Mouse (Mus musculus) fat pad, adult 2 months (tissue): Measurements from ENCODE around the gene Taf9b.
"Not testable (repeated sequence)": the region's sequence is repeated elsewhere in the genome, so short reads cannot be mapped to it uniquely, and the experiment has no call there.

Source experiments
- DNase-seq: peaks from one replicate; pipeline ENCODE4 v3.0.0-alpha.2; 2011; ENCODE audit warnings: low read depth, low spot score; ENCODE audit errors: extremely low read depth

The Taf9b gene

DNA sequence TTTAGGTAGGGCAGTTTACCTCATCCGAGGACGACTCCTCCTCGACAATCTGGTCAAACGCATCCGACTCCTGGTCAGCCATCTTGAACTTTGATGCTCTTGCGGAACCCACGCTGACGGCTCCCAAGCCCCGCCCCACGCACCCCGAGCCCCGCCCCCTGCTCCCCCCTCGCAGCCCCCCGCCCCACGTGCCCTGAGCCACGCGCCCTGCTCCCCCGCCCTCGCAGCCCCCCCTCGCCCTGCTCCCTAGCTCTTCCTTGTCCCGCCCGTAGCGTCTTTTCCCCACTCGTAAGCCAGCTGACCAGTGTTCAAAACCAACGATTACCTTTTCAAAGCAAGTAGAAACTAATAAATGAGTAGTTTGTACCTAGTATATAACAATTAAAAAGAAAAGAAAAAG, at the start of gene Taf9b:
Taf9b (minus strand) TSS at position 101 of the 400 bp plus-strand sequence.
- DNase-seq: no peak

DNA sequence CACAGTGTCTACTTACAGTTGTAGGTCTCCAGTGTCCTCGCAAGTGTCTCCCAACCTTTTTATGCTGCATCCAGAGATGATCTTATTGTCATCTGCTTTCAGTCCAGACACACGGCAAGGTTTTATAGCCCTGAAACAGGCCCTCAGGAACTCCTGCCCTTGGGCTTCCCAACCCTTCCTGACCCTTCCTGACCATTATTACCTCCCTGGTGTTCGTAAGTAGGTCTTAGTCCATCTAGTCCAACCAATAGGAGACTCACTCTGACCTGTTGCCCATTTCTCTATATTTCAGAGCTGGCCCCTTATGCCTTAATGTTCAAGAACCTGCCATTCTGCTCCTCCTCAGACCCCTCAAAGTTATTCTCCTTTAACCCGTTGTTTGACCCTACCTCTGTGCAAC, 34.3 kb upstream of the Taf9b start, which contains the start of gene Fnd3c2:
Fnd3c2 (minus strand) TSS at position 101 of the 400 bp plus-strand sequence.
- DNase-seq: no peak

DNA sequence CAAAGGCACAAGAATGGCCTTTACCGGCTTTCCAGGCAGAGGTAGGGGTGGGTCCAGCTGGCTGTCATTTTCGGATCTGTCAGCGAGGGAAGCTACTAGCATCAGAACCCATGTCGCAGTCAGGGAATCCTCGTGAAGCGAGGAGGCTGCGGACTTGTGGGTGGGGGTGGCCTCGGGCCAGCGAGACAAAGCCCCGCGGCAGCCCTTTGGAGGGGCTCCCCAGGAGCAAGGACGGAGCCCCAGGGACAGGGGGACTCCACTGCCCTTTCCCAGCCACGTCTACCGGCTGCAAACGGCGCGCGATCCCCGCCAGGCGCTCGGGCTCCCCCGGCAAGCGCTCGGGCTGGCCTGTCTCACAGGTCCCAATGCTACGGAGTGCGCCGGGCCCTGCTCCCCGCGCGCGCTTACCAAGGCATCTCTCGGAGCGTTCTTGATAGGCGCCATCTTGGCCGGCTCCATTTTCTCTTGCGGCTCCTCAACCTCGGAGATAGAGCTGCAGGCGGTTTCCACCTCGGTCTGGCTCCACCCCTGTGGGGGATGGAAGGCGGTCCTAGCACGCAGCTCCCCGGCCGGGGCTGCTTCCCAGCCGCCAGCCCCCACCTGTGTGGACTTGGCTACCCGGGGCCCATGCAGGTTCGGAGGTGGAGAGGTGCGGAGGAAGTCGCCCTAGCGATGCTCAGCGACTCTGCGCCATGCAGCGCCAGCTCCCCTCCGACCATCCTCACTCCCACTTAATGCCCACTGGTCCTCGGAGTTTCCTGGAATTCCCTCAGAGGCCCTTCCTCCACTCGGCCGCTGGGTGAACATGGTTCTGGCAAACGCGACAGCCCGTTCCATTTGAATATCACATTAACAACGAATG, 1.6 kb downstream of the Taf9b start:
- no peak for DNase-seq

DNA sequence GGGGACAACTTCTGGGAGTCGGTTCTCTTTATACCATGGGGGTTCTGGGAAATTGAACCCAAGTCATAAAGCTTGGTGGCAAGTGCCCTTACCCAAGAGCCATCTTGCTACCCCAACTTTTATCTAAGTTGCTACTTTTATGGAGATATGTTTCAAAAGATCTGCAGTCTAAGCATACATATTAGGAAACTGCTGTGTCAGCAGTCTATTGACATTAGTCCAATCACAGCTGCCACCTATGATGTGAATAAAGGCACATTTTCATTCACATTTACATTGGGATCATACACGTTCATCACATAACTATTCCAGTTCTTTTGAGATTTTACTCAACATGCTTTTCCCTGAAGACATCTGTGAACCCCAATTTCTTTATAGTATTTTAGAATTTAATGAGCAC, 11.9 kb downstream of the Taf9b start:
- no peak for DNase-seq

DNA sequence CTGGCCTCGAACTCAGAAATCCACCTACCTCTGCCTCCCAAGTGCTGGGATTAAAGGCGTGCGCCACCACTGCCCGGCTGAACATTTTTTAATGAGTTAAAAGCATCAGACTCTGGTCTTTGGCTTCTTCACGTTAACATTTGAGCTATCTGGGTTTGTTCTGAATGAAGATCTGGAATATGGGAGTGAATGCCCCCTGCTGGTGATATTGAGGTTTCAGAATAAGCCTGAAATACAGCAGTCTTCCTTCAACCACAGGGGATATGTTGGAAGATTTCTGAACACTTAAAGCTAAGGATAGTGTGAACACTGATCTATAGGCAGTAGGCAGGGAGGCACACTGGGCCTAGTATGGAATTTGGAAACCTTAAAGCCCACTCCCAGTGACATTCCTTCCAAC, 22.1 kb downstream of the Taf9b start:
- DNase-seq: no peak

DNA sequence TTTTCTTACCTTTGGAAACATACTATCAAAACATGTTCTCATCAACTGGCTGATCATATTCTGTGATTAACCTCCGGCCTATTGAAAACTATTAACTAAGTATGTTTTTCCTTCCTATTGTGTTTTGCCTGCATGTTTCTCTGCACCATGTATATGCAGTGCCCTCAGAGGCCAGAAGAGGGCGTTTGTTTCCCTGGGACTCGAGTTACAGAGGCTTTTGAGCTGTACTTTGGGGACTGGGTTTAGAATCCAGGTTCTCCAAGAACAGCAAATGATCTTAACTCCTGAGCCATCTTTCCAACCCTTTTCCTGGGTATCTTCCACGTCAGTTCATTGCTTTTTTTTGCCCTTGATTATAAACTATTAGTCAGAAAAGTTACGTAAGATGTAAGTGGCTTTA, 23.6 kb downstream of the Taf9b start:
- DNase-seq: no peak

DNA sequence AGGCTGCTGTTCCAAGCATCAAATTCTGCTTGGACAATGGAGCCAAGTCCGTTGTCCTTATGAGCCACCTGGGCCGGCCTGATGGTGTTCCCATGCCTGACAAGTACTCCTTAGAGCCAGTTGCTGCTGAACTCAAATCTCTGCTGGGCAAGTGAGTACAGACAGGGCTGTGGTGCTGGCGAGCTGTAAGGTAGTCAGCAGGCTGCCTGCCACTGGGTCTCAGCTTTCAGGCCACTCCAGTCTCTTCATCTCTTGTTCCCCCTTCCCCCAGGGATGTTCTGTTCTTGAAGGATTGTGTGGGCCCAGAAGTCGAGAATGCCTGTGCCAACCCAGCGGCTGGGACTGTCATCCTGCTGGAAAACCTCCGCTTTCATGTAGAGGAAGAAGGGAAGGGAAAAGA, 26.6 kb downstream of the Taf9b start:
- not testable (repeated sequence) for DNase-seq

DNA sequence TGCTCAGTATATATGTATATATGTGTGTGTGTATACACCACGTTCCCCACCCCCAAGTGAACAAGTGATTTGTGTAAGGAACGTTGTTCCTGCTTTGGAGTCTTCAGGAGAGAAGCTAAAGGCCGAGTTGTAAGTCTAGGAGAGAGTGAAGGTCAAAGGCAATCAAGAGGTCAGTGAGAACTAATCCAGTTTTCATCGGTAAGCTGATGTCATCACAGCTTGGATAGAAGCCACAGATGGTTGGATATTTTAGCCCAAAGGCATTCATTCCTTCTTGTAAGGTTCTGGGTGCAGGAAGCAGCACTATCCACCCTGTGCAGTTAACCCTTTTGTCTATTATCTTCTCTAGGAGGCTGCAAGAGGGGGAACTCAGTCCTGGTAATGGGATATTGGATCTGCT, 30.9 kb downstream of the Taf9b start:
- DNase-seq: no peak

DNA sequence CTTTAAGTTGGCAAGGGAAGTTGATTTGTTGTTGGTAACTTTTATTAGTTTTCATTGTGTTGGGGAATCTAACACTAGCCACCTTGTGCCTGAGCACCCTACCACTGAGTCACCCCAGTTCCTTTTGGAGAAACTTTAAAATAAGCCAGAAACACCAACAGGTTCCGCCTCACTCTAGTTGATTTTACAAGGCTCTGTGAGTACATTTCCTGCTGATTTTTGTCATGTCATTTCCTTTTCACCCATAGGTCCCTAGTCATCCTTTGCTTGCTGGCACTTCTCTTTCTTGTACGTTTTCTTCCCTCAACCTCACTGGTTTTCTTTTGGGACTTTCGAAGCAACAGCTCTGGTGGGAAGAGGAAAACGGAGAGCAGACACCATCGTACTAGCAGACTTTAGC, 31.6 kb downstream of the Taf9b start:
- no peak for DNase-seq

DNA sequence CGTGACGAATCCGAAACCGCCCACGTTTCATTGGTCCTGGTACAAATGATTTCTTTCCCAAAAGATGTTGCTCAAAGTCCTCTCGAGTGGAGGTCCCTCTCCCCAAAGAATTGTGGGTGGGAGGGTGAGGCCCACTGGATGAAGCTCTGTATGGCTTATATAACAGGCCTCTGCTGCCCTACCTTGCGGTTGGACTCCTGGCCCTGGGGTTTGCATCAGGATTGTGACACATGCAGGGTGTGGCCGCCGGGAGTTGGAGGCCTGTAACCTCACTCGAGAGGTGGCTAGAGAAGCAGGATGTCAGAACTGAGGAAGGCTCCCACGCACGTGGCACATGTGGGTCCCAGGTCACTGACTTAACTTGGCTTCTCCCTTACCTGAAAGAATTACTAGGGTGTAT, 33.2 kb downstream of the Taf9b start:
- DNase-seq: no peak

DNA sequence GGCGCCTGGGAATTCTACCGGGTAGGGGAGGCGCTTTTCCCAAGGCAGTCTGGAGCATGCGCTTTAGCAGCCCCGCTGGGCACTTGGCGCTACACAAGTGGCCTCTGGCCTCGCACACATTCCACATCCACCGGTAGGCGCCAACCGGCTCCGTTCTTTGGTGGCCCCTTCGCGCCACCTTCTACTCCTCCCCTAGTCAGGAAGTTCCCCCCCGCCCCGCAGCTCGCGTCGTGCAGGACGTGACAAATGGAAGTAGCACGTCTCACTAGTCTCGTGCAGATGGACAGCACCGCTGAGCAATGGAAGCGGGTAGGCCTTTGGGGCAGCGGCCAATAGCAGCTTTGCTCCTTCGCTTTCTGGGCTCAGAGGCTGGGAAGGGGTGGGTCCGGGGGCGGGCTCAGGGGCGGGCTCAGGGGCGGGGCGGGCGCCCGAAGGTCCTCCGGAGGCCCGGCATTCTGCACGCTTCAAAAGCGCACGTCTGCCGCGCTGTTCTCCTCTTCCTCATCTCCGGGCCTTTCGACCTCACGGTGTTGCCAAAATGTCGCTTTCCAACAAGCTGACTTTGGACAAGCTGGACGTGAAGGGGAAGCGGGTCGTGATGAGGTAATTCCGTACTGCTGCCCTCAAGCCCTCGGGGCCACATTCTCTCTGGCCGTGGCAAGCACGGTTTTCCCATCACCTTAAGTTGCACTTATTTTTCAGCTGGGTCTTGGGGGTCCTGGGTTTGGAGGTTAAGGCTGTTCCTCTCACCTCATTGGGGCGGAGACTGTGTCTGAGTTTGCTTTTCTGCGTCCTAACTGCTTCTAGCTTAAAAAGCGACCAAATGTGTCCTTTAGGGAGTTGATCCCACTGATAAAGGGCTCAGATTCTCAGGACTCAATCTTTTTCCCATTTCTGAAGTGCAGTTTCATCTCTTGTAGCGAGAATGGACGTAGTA, 34.0 kb downstream of the Taf9b start, which contains the start of gene Pgk1:
Pgk1 (plus strand) TSS at position 388 of the 937 bp plus-strand sequence.
- peak; percentile 56 for DNase-seq

DNA sequence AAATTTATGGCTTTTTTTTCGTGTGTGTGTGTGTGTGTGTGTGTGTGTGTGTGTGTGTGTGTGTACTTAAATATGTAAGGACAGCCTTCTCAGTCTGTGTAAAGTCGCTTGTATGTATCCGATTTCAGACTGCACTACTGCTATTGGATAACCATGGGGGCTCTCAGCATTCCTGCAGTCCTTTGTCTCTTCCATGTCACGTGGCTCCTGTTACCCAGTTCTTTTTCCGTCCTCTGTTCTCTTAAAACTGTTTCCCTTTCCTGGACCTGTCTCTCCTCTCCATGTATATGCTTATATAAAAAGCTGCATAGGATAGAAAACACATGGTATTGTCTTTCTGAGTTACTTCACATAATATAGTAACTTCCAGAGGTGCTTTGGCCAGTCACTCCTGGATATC, 35.3 kb downstream of the Taf9b start:
- no peak for DNase-seq

DNA sequence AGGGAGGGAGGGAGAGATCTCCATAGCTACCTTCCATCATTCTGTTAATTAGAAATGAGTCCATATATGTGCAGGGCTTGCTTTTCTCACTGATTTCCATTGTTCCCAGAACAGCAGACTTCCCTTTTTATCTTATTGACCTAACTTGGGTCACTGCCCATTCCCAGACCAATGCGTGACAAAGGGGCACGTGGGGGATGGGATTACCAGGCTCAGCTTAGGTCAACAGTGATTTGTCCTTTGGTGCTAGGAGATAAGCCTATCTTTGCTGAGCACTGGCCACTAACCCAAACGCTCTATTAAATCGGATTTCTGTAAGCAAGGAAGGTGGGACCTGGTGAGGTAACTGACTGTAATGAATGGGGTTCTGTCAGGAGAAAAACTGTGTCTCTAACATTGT, 36.7 kb downstream of the Taf9b start:
- DNase-seq: no peak

DNA sequence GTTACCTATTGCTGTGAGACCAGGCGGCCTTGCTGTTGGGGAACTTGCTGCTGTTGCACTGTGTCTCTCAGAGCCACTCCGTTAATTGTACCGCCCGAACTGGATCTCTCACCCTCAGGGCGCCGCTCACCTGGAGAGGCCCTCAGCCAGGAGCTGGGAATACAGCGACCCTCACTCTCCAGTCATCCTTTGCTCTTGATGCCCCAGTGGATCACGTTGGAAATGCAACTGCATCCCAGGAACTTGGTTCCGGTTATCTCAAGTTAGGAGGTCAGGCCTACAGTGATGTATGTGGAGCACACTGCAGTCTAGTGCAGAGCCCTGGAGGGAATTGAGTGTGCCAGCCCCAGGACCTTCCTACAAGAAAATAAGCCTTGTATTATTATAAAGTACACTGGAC, 44.6 kb downstream of the Taf9b start:
- DNase-seq: no peak

DNA sequence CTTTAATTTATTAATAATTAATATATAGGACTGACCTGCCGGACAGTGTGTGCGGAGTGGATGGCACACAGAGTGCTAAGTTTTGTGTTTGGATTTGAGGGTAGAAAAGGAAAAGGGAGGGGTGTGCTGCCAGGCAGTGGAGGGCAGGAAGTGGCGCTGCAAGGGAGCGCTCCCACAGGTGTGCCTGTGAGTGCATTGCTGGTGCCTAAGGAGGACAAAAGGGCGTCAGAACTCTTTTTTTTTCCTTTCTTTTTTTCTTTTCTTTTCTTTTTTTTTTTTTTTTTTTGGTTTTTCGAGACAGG, 49.2 kb downstream of the Taf9b start:
- no peak for DNase-seq

DNA sequence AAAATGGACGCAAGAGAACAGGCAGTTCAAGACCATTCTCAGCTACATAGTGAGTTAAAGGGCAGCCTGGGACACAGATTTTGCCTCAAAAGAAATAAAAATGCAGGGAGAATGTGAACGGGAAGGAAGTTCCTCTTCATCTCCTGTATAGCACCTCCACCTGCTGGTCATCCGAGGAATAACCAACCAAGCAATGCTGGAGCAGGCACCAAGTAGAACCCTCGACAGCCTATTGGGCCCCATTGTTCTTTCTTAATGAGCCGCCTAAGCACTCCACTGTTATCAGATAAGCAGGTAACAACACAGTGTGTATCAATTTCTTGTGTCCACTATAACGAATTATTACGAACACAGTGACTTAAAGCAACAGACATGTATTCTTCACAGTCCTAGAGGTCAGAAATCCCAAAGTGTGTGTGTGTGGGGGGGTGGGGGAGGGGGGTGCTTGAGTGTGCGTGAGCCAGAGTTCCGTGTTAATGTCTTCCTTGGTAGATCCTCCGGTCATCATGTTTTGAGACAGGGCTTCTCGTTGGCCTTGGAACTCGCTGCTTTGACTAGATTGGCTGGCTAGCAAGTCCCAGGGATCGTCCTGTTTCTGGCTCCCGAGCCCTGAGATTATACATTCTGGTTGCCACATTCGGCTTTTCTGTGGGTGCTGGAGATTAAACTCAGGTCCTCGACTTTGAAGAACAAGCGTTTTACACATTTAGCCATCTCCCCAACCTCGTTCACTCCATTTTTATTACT, 49.7 kb downstream of the Taf9b start:
- DNase-seq: no peak

DNA sequence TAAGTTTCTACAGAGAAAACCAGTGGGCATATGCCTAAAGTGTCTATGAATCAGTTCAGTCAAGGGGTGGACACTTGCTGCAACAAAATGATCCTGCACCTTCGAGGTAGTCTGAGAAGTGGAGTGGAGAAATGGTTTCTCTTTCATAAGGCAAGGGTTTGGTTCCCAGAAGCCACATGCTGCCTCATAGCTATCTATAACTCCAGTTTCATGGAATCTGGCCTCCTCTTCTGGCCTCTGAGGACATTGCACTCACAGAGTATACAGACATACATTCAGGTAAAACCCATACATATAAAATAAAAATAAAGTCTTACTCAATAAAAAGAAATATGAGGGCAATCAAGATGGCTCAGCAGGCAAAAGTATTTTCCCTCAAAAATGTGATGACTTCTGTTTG, 55.9 kb downstream of the Taf9b start:
- no peak for DNase-seq

DNA sequence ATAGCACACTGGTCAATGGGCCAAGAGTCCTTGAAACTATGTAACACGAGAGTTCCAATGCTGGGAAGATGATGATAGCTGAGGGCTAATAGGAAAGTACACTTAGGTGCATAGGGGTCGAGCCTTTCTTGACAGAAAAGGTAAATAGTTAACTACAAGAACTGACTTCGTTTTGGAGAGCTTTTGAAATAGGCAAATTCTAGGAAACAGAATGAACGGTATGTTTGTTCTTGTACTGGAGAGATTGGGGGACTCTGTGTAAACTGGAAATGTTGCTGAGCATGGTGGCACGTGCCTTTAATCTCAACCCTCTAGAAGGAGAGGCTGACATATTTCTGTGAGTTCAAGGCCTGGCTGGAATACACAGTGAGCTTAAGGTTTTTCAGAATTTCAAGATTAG, 56.4 kb downstream of the Taf9b start:
- DNase-seq: no peak

DNA sequence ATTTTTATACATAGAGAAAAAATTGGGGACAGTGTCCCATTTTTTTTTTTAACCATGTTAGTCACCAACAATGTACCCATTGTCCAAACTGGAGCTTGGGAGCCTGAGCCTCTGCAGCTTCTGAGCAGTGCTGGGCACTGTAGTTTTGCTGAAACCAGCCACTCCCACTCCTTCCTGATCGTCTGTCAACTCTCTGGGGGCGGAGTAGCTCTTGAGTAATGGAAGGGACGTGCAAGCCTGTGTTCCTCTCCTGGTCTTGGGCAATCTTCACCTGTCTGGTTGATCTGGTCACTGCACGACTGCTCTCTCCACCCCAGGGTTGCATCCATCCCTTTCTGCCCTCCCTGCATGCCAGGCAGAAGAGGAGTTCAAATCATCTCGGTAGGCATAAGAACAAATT, 57.0 kb downstream of the Taf9b start:
- DNase-seq: peak; percentile 69
